Mouse (Mus musculus): ENCODE measurements around the gene Papln.

DNA sequence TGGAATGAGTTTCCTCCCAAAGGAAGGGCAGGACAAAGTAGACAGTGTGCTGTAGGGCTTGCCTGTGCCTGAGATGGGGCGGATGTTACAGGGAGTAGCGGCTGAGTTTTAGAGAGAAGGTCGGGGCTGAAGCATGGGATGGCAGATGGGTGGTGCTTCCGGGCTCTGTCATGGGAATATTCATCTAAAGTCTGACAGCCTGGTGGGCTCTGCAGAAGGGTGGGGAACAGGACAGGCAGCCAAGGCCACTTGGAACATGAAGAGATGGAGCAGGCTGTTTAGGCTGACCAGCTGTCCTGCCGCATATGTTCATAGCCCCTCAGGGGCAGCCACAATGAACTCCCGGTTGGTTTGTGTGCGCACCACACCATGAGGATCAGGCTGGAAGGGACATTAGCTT, 17.8 kb downstream of the Papln start:
- TF ChIP-seq CTCF (IDR thresholded peaks at IDR 0.05; ENCODE audit: low read depth) (no peak), EP300 (optimal IDR thresholded peaks at IDR 0.05) (no peak)

All from stomach, postnatal 0 days (tissue).